Mouse (Mus musculus) kidney, embryonic 16.5 days (tissue): Measurements from ENCODE around the gene Frat1. TPM values are rescaled to one million over a fixed set of nuclear protein-coding genes. Genes with fewer than 3 reads are reported as not detected.

ENCODE experiments used
- ATAC-seq: fragments of 200-750 bp; cut with Nextera tagmentation; 2 replicates; pipeline ENCODE4 v1.8.0; 2017; ENCODE audit warnings: moderate TSS enrichment; ENCODE audit not compliant: low FRiP score, low TSS enrichment
- H3K27ac ChIP-seq: fragments of 300-500 bp; sonication (generic); 2 replicates; pipeline ENCODE4 v1.5.1; 2014; ENCODE audit warnings: low read length
- H3K27me3 ChIP-seq: fragments of 300-500 bp; sonication (generic); 2 replicates; pipeline ENCODE4 v1.6.1; 2014; ENCODE audit warnings: low read length, control low read depth, mixed read lengths; ENCODE audit not compliant: insufficient read depth
- H3K36me3 ChIP-seq: fragments of 300-500 bp; sonication (generic); 2 replicates; pipeline ENCODE4 v1.6.1; 2014; ENCODE audit warnings: low read length, control low read depth, mixed read lengths; ENCODE audit not compliant: insufficient read depth
- H3K4me1 ChIP-seq: fragments of 300-500 bp; sonication (generic); 2 replicates; pipeline ENCODE4 v1.6.1; 2014; ENCODE audit warnings: low read length, control low read depth, mixed read lengths; ENCODE audit not compliant: insufficient read depth
- H3K4me2 ChIP-seq: fragments of 300-500 bp; sonication (generic); replicated peaks from 2 replicates; pipeline ENCODE4 v1.6.1; 2014; ENCODE audit warnings: low read depth, low read length
- H3K4me3 ChIP-seq: fragments of 300-500 bp; sonication (generic); 2 replicates; pipeline ENCODE4 v1.5.1; 2014; ENCODE audit warnings: mild to moderate bottlenecking, low read length
- H3K9ac ChIP-seq: fragments of 300-500 bp; sonication (generic); replicated peaks from 2 replicates; pipeline ENCODE4 v1.6.1; 2014; ENCODE audit warnings: low read length
- H3K9me3 ChIP-seq: fragments of 300-500 bp; sonication (generic); 2 replicates; pipeline ENCODE4 v1.6.1; 2016; ENCODE audit warnings: low read length, control low read depth
- WGBS: fragments of 180-500 bp; shearing (Covaris S2); extraction: QIAGEN DNeasy Blood & Tissue Kit; methylation state at CpG from one replicate; pipeline ENCODE4 v1.1.7; 2014; 5-methylcytosine and 5-hydroxymethylcytosine counted together
- polyA plus RNA-seq: library from polyadenylated mRNA; unstranded; fragments of >200 nt; fragmentation: Nextera tagmentation; extraction: Ambion mirVana; gene quantifications from 2 replicates; pipeline ENCODE4 v1.2.1, GENCODE M21; 2015

Gene Frat1
- polyA plus RNA-seq, 1 experiment from 2014 or later, result 6.2 TPM

DNA sequence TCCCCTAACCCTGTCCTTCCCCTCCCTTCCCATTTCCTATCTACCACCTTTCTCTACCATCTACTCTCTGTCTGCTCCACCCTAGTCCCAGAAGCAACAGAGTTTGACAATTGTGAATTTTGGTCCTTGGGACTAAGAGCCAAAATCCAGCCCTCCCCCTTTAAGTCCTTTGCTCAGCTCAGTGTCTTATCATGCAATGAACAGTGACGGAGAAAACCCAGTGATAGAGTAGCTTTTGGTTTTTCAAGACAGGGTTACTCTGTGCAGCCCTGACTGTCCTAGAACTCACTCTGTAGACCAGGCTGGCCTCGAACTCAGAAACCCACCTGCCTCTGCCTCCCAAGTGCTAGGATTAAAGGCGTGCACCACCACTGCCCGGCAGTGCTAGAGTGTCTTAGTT, 16.4 kb upstream of the Frat1 start:
- Histone ChIP-seq H3K9me3 (0 out of 2 replicates have a peak, but pooled peaks cover 2% of the 10 kb centered on the region), H3K27ac (no peak overlapping the region), H3K4me2 (no peak overlapping the region), H3K36me3 (no peaks in the 10 kb centered on the region), H3K27me3 (no peaks in the 10 kb centered on the region), H3K4me3 (no peak overlapping the region), H3K4me1 (peaks cover 7% of the 10 kb centered on the region; the same call in 1 of the 2 replicates), H3K9ac (no peak overlapping the region)
- 90% methylated on average over 4 of the region's 4 CpGs for WGBS
- ATAC-seq, result no peak

DNA sequence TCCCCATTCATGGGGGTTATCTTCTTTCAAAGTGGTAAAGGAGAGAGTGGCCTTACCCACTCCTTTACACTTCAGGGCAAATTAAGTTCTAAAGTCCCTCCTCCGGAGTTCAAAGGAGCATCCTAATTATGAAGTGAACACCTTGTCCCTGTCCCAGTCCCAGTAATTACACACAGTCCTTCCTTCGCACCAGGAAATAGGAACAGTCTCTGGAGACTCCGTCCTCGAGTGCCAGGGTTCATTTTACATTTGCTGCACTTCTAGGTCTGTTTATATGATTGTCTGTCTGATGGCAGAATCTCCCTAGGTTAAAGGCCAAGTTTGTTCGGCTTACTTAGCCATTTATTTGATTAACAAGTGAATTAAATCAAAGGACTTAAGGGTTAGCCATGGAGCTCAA, 13.4 kb upstream of the Frat1 start:
- Histone ChIP-seq H3K4me1 (peaks cover 7% of the 10 kb centered on the region; the same call in 1 of the 2 replicates), H3K4me3 (no peak overlapping the region), H3K9me3 (0 out of 2 replicates have a peak, but pooled peaks cover 2% of the 10 kb centered on the region), H3K27me3 (no peaks in the 10 kb centered on the region), H3K4me2 (no peak overlapping the region), H3K36me3 (no peaks in the 10 kb centered on the region), H3K27ac (no peak overlapping the region), H3K9ac (no peak overlapping the region)
- 42% methylated on average over 5 of the region's 5 CpGs for WGBS
- no peak for ATAC-seq

DNA sequence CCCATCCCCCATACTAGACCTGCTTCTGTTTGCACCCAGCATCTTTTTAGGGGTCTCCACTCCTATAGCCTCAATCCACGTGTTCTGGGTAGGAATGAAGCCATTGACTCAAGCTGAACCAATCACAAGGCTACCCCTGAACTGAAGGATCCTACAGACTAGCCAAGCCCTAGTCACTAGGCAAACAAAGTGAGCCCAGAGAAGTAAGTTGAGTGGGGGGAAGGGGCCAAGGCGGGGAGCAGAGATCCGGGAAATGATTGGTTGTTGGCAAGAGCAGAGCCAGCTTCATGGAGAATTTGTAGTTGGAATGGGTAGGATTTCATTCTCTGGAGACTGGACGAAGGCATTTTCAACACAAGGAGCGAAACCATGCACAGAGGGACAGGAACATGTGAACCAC, 12.9 kb upstream of the Frat1 start:
- 0 out of 2 replicates have a peak, but pooled peaks cover 2% of the 10 kb centered on the region for H3K9me3 ChIP-seq
- no peaks in the 10 kb centered on the region for H3K36me3 ChIP-seq
- no peaks in the 10 kb centered on the region for H3K27me3 ChIP-seq
- H3K9ac ChIP-seq, result no peak overlapping the region
- peaks cover 7% of the 10 kb centered on the region; the same call in 1 of the 2 replicates for H3K4me1 ChIP-seq
- 54% methylated on average over 5 of the region's 5 CpGs for WGBS
- no peak for ATAC-seq
- no peak overlapping the region for H3K4me2 ChIP-seq
- H3K4me3 ChIP-seq, result no peak overlapping the region
- no peak overlapping the region for H3K27ac ChIP-seq

- Histone ChIP-seq H3K36me3 (no peaks in the 10 kb centered on the region), H3K4me3 (no peak overlapping the region), H3K4me2 (no peak overlapping the region), H3K27ac (no peak overlapping the region), H3K9me3 (0 out of 2 replicates have a peak, but pooled peaks cover 2% of the 10 kb centered on the region), H3K9ac (no peak overlapping the region), H3K4me1 (peaks cover 7% of the 10 kb centered on the region; the same call in 1 of the 2 replicates), H3K27me3 (no peaks in the 10 kb centered on the region)
- WGBS, result 51% methylated on average over 10 of the region's 10 CpGs
- ATAC-seq, result peak; percentile 74; the same call in 1 of the 2 replicates
Measured at GRCm38 (mm10) chr19:41817325-41817724, 12.4 kb upstream of the Frat1 start.

GRCm38 (mm10) chr19:41818749-41819148, 11.0 kb upstream of the Frat1 start:
- Histone ChIP-seq H3K9ac (no peak overlapping the region), H3K27ac (no peak overlapping the region), H3K36me3 (no peaks in the 10 kb centered on the region), H3K4me1 (peaks cover 7% of the 10 kb centered on the region; the same call in 1 of the 2 replicates), H3K27me3 (no peaks in the 10 kb centered on the region), H3K4me3 (no peak overlapping the region), H3K4me2 (no peak overlapping the region), H3K9me3 (0 out of 2 replicates have a peak, but pooled peaks cover 1% of the 10 kb centered on the region)
- WGBS, result 85% methylated on average over 4 of the region's 4 CpGs
- no peak for ATAC-seq

DNA sequence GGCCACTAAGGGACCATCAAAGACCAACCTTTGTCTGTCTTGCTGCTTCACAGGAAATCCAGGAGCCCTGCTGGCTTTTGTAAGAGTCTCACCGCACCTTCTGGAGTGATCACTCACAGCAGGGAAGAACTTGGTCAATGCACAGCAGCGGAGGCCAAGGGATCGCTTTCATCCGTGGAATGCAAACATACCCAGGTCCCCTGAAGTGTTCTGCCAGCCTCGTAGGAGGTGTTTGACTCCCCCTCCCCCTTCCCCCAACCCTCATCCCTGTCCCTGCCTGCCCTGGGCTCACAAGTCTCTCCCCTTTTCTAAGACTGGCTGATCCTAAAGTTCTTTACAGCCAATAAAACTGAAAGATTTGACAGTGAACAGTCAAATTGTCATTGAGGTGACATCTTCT, 8.3 kb upstream of the Frat1 start:
- Histone ChIP-seq H3K36me3 (no peaks in the 10 kb centered on the region), H3K4me2 (no peak overlapping the region), H3K27me3 (no peaks in the 10 kb centered on the region), H3K27ac (no peak overlapping the region), H3K9me3 (no peaks in the 10 kb centered on the region), H3K4me1 (peaks cover 7% of the 10 kb centered on the region; the same call in 1 of the 2 replicates), H3K9ac (no peak overlapping the region), H3K4me3 (no peak overlapping the region)
- WGBS, result 13% methylated on average over 5 of the region's 5 CpGs
- ATAC-seq, result no peak

DNA sequence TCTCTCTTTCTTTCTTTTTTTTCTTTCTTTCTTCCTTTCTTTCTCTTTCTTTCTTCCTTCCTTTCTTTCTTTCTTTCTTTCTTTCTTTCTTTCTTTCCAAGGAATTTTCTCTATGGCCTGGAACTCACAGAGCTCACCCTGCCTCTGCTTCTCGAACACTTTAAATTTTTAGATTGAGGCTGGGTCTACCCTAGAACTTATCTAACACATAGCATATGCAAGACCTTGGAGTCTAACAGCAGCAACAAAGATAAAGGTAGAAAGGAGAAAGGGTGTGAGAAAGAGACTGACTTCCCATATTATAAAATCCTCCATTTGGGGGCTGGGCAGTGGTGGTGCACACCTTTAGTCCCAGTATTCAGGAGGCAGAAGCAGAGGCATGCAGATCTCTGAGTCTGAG, 7.2 kb upstream of the Frat1 start:
- Histone ChIP-seq H3K4me2 (no peak overlapping the region), H3K4me3 (no peak overlapping the region), H3K9me3 (no peaks in the 10 kb centered on the region), H3K27me3 (no peaks in the 10 kb centered on the region), H3K9ac (no peak overlapping the region), H3K36me3 (no peaks in the 10 kb centered on the region), H3K4me1 (no peaks in the 10 kb centered on the region), H3K27ac (no peak overlapping the region)
- 88% methylated on average over 1 of the region's 1 CpGs for whole genome bisulfite sequencing
- ATAC-seq, result no peak

GRCm38 (mm10) chr19:41824950-41825349, 4.8 kb upstream of the Frat1 start:
- H3K4me2 ChIP-seq, result no peak overlapping the region
- no peaks in the 10 kb centered on the region for H3K9me3 ChIP-seq
- 83% methylated on average over 5 of the region's 5 CpGs for WGBS
- no peak overlapping the region for H3K9ac ChIP-seq
- no peak overlapping the region for H3K27ac ChIP-seq
- H3K4me1 ChIP-seq, result peaks cover 6% of the 10 kb centered on the region; the same call in 1 of the 2 replicates
- no peak overlapping the region for H3K4me3 ChIP-seq
- no peaks in the 10 kb centered on the region for H3K27me3 ChIP-seq
- no peak for ATAC-seq
- H3K36me3 ChIP-seq, result no peaks in the 10 kb centered on the region

- Histone ChIP-seq H3K4me2 (no peak overlapping the region), H3K27ac (no peak overlapping the region), H3K36me3 (no peaks in the 10 kb centered on the region), H3K9ac (no peak overlapping the region), H3K27me3 (peaks cover 8% of the 10 kb centered on the region; the same call in 1 of the 2 replicates), H3K4me1 (peaks cover 12% of the 10 kb centered on the region), H3K9me3 (no peaks in the 10 kb centered on the region), H3K4me3 (no peak overlapping the region)
- 72% methylated on average over 3 of the region's 3 CpGs for WGBS
- no peak for ATAC-seq
Measured at GRCm38 (mm10) chr19:41826529-41826928, 3.2 kb upstream of the Frat1 start.

DNA sequence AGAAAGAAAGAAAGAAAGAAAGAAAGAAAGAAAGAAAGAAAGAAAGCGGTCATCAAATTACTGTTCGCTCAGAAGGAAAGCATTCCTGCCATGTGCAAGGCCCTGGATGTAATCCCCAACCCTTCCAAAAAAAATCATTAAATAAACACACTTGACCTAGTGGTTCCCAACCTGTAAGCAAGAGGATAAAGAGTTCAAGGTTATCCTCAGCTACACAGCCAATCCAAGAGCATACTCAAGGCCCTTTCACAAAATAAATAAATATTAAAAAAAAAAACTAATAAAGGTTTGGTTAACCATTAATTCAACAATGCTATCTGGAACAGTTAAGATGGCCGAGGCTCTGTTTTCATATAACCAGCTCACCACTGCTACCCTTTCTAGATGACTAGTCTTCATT, 829 bp upstream of the Frat1 start:
- H3K4me3 ChIP-seq, result peak overlapping the region; percentile 74
- 65% methylated on average over 3 of the region's 3 CpGs for WGBS

More for the DNA sequence above, 829 bp upstream of the Frat1 start:
- Histone ChIP-seq H3K27ac (peak overlapping the region; percentile 50; the same call in 1 of the 2 replicates), H3K9me3 (no peaks in the 10 kb centered on the region), H3K27me3 (peaks cover 26% of the 10 kb centered on the region), H3K4me2 (peak overlapping the region; percentile 98), H3K4me1 (peaks cover 19% of the 10 kb centered on the region), H3K36me3 (no peaks in the 10 kb centered on the region), H3K9ac (peak overlapping the region; percentile 53; the same call in 1 of the 2 replicates)
- ATAC-seq, result no peak
